Mouse (Mus musculus) G1E-ER4 (cell line): ENCODE results near the gene Gjb4. TPM values are rescaled to one million over a fixed set of nuclear protein-coding genes. Genes with fewer than 3 reads are reported as not detected.

Experiments
- GATA1 ChIP-seq: IDR thresholded peaks from one replicate; pipeline ENCODE4 v1.8.0; 2012; ENCODE audit warnings: low read length, inconsistent platforms
- polyA plus RNA-seq: library from polyadenylated mRNA; stranded (reverse); fragments of >175 nt; gene quantifications from 2 replicates; pipeline ENCODE4 v1.2.3, GENCODE M21; 2012

Gene Gjb4
- polyA plus RNA-seq, 1 experiment: not detected

DNA sequence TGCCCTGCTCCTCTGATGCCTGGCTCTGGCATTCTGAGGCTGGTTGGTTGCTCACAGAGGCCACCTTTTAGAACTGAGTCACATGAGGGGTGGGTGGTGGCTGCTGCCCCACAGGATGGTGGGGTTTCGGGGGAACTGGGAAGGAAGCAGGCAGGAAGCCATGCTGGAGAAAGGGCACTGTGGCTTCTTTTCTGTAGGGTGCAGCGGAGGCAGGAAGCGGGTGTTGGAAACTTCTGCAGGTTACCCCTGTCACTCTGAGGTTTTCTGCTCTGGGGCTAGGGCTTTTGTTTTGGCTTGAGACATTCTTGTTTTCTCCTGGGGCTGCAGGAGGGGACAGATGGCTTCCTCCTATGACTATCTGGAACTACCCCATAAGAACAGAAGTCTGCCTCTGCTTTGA, 8.6 kb upstream of the Gjb4 start:
- TF ChIP-seq GATA1: no peak

DNA sequence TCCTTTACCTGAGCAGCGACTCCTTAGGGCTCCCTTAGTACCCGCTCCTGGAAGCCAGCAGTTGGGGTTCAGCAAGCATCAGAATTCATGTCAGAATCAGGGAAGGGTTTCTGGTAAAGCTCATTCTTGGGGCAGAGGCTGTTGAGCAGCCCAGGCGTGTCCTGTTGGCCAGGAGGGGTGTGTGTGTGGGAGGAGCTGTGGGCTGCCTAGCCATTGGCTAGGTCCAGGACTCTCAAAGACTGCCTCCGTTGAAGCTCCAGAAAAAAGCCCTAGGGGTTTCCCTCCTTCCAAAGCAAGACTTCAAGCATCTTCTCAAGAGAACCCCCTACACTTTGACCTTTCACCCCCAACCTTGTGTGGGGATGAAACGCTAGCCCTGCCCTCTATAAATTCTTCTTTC, 4.1 kb upstream of the Gjb4 start, which contains the start of gene Gjb5:
Gjb5 (minus strand) TSS at position 164 of the 400 bp plus-strand sequence.
- no peak for TF ChIP-seq GATA1

DNA sequence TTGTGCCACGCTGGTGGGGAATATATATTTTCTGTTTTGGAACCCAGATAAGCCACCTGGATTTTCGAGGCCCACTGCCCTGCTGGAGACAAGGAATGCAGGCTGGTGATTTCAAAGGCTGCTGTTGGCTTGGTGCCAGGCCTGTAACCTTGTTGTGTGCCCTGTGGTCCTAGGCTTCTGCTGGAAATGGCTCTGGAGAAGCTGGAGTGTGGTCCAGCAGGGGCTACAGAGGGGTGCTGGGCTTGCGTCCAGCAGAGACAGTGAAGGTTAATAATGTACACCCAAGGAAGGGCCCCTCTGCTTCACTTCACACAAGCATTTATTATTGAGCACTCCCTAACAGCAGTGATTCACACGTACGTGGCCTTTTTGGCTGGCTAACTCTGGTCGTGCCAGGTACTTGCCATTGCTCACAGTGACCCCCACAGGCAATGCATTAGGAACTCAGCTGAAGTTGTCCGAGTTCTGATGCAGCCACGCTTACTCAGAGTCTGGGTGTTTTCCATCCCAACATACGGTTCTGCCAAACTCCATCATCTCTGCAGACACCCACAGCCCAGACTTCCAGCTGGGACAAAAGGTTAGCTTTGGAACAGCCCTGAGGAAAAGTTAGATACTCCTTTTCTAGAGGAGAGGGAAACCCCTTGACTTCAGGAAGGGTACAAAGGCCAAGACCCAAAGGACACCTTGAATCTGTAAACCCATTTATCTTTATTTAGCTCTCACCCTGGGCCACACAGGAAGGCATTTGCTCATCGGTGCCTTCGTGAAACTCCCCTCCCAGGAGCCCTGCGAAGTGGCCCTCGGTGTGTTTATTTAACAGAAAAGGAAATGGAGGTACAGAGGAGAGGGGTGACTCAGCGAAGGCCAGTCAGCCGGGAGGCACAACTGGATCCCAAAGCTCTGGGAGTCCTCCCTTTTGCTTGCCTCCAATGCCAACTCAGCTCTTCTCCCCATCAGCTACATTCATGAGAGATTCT, 915 bp upstream of the Gjb4 start:
- TF ChIP-seq GATA1: no peak

DNA sequence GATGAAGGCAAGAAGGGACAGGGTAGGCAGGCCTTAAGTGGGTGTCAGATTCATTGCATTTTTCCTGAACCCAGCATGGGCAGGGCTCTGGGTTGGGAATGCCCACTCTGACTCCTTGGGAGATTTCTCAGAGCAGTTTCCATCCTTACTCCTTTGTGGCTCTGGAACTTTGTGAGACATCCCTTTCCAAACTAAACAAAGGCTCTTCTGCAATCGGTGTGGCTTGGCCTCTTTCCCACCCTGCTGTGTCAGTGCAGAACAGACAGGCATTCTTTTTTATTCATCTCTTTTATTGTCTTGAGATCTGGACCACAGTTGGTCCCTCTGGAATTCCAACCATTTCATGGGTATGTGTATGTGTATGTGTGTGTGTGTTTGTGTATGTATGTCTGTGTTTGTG, 1.3 kb downstream of the Gjb4 start:
- no peak for TF ChIP-seq GATA1

DNA sequence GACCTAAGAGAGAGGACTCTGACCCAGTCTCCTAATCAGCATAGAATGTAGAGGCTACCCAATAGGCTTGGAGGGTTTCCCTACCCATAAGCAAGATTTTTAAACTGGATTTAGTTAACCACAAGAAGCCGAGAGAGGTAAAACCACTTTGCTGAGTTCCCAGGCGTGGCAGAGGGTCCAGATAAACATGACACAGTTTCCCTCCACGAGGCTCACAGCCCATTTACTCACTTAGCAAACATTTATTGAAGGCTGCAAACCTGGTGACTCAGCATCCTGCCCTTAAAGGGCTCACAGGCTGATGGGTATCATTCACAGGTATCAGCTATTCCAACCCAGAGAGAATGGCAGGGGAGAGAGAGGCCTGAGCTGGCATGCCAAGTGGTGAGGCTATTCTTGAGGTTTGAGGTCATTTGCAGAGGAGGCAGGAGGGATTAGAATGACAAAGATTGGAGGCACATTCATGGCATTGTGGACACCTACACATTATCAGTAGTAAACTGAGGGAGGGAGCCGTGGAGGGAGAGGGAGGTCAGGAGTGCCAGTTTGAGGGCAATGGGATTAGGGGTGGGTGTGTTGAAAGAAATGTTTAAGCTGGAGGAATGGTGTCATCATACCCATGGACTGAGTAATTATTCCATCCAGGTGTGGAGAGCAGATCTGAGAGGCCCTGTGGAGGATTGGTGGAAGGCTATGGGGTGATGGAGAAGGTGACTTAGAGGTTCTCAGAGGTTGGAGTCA, 4.2 kb downstream of the Gjb4 start:
- no peak for TF ChIP-seq GATA1

DNA sequence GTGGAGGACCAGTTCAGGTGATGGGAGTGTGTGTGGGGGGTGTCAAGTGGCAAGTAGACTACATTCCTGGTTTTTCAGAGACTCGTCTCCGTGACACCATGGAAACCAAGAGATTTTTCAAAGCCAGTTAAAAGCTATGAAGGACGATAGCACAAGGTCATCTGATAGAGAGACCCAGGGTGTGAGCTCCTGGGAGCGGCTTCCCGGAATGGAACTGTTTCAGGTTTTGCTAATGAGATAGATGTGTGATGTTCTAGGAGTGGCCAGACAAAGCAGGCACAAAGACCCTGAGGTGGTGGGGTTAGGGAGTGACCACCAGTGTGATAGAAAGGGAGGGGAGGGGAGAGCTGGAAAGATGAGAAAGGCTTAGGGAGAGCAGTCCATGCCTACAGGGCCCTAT, 8.9 kb downstream of the Gjb4 start:
- no peak for TF ChIP-seq GATA1

DNA sequence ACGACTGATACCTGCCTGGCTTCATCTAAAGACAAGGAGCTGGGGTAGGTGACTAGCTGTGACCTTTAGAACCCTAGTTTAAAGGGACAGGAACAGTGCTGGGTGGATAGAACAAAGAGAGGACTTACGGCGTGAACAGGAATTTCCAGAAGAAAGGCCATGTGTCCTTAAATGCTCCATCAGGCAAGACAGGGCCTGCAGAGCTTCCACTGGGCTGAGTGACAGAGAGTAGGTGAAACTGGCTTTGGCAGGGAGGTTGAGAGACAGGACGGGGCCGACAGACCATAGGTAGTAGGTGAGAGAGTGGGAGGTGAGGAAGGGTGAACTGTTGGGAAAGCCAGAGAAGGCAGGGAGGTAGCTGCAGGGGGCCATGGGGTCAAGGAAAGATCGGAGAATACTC, 12.5 kb downstream of the Gjb4 start:
- TF ChIP-seq GATA1: no peak

DNA sequence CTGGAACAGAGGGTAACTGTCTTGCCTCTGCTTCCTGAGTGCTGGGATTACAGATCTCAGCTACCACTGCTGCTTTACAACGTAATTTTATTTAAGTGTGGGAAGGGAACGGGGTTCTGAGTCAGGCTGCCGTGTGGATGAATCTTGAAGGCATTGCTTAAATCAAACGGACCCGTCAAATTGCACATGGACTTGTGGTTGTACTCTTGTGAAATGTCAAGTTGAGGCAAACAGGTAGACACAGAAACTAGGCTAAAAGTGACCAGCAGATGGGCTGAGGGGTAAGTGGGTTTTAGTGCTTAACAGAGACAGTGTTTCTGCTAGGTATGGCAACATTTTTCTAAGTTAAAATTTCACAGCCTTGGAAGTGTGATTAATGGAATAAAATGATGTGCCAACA, 16.2 kb downstream of the Gjb4 start:
- TF ChIP-seq GATA1: no peak

DNA sequence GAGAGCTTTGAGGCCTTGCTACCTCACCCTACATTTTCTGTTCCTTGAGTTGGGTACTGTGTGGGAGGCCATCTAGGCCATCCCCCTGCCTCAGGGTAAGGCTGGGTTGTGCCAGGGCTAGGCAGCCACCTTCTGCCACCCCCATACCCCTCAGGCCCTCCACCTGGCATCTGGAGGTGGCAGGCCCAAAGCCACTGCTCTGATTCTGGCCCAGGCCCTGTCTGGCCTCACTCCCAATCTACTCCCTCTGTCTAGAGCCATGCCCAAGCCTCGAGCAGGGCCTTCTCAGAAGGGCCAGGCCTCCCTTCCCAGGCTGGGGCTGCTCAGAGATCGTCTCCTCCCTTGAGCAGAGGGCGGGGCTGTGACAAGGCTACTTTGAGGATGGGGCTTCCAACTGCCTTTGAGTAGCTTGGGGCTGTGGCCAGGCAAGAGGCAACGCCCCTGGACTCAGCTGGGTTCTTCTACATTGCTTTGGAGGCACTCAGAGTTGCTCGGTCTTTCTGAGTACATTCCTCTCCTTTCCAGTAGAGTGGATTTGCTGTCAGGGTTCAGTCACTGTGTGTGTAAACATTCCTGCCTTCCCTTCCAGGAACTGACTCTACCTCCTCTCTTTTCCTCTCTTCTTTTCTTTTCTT, 18.9 kb downstream of the Gjb4 start:
- no peak for TF ChIP-seq GATA1

DNA sequence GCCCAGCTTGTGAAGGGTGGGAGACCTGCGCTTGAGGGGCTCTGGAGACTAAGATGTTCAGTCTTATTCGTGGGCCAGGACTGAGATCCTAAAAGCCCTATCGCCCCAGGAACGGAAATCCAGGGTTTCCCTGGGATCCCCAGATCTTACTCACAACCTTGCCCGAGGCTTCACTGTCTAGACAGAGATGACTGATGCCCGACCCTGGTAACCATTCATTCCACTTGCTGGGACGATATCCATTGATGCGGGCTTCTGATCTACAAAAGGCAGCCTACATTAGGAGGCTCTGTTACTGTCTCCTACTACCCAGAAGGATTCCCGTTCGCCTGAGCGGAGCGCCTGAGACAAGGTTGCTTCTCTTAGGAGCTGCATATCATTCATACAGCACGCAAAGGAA, 22.7 kb downstream of the Gjb4 start:
- TF ChIP-seq GATA1: no peak

DNA sequence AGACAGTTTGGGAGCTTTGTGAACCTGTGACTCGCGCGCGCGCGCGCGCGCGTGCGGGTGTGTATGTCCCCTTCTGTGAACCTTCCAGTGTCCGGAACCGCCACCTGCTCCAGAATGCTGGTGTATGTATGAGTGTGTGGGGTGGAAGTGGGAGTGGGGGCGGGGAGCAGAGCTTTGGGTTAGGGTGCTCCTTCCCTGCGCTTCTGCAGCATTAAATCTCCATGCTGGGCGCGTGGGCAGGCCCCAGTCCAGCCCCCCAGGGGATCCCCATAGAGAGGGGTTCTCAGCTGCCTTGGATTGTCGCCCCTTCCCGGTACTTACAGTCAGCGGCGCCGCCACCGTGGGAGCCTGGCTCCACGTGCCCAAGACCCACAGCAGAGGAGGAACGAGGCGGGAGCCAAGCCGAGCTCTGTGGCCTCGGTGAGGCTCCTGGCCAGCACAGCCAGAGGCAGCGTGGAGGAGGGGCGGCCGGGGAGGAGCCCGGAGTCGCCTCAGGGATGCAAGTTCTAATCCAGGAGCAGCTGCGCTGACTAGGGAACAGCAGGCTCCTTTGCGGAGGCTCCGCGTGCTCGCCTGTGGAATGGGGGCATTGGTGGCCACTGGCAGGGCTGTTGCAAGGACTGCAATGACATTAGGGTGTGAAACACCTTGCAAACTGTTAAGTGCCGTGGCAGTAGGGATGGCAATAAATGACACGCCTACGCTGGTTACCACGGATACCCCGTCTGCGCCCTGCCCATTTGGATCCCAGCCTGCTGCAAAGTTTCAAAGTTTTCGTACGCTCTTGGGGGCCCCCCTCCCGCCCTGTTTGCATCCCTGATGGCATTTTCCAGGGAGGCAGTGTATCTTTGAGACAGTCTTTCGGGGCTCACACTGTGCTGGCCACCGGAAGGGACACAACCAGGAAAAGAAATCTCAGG, 23.4 kb downstream of the Gjb4 start, which contains the start of gene Gjb3:
Gjb3 (minus strand) TSS at position 664 of the 920 bp plus-strand sequence.
- no peak for TF ChIP-seq GATA1

DNA sequence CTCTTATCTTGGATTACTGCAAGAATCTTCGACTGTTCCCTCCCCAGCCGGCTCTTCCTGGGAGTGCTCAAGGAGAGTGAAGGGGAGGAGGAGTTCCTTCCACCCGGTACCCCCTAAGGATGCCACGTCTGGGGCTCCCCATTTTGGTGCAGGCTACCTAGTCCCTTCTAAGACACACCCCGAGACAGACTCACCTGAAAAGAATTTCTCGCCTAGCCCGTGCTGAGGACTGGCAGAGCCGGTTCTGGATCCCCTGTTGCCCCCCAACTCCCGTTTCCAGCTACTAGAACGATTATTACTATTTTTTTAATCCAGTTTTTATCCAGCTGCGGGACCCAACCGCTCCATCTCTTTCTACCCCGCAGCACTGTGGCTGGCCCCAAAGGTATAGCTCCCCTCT, 24.1 kb downstream of the Gjb4 start:
- no peak for TF ChIP-seq GATA1

DNA sequence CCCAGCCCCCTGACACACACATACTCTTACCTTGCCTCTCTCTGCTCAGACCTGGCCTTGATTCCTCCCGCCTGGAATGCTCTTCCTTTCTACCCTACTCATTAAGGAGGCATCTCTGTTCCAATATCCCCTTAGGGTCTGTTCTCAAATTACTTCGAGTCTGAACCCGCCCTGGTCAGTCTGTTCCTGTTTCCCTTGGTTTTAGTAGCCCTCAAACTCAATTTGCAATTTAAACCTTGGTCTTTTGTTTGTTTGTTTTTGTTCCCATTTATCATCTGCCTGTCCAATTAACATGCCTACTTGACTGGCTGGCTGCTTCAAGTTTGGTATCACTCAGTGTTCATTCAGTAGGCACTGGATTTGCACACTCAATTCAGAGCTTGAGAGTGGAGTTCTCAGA, 24.8 kb downstream of the Gjb4 start:
- no peak for TF ChIP-seq GATA1

DNA sequence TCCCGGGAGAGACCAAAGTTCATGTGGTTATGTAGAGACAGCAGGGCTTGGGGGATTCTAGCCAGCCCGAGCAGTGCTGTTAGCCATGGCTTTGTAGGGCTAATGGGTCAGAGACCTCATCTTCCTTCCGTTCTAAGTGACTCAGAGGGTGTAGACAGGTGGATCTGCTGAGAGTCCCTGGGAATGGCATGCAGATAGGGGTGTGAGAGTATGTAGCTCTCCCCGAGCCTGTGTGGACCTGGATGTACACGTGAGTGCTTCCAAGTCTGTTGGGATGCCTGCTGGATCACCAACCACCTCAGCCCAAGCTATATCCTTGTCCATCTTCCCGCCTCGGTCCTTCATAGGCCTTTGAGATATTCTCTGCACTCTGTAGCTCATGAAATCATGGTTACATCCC, 25.5 kb downstream of the Gjb4 start:
- TF ChIP-seq GATA1: no peak

DNA sequence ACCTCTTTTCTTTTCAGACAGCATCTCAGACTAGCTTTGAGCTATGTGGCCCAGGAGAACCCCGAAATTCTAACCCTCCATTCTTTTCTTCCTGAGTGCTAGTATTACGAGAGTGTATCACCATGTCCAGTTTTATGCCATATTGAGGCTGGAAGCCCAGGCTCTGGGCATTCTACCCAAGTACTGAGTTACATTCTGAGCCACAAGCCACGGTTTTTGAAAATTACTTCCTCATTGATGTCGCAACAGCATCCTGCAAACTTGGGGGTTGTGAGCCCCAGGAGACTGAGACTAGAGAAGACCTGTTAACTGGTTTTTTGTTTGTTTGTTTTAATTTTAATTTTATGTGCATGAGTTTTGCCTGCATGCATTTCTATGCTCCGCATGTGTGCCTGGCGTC, 26.1 kb downstream of the Gjb4 start:
- no peak for TF ChIP-seq GATA1
